Mouse (Mus musculus): ENCODE data around the gene Alms1. TPM values are rescaled to one million over a fixed set of nuclear protein-coding genes. Genes with fewer than 3 reads are reported as not detected.
"Not testable (repeated sequence)": the region's sequence is repeated elsewhere in the genome, so short reads cannot be mapped to it uniquely, and the experiment has no call there.

Gene Alms1
- polyA plus RNA-seq, 1 experiment from 2014 or later: 6.9 TPM

GRCm38 (mm10) chr6:85599310-85599709, 12.0 kb downstream of the Alms1 start:
- DNase-seq (ENCODE audit: low spot score): no peak
- 84% methylated on average over 1 of the region's 1 CpGs for WGBS
- Histone ChIP-seq H3K9me3 (no peaks in the 10 kb centered on the region), H3K4me1 (replicated peaks) (no peaks in the 10 kb centered on the region), H3K27me3 (ENCODE audit: insufficient read depth, poor library complexity, severe bottlenecking) (no peaks in the 10 kb centered on the region), H3K27ac (no peak overlapping the region), H3K36me3 (peaks cover 25% of the 10 kb centered on the region), H3K4me3 (no peak overlapping the region)

DNA sequence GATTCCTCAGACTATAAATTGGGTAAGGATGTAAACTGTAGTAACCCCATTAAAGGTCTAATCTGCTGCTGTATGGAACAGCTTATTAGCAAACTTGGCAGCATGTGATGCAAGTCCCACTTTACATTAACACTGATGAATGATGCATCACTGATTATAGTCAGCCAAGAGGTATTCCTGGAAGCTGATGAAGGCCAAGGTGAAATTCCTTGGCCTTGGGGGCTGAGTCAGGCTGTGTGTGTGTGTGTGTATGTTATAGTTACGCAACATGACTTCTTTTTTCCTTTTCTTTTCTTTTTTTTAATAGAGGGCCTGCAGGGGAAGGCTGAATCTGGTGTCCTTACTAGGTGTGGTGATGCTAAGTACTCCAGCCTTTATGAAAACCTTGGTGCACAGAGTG, 23.2 kb downstream of the Alms1 start:
- Histone ChIP-seq H3K36me3 (peaks cover 74% of the 10 kb centered on the region), H3K27me3 (ENCODE audit: insufficient read depth, poor library complexity, severe bottlenecking) (no peaks in the 10 kb centered on the region), H3K9me3 (no peaks in the 10 kb centered on the region), H3K27ac (no peak overlapping the region), H3K4me1 (replicated peaks) (no peaks in the 10 kb centered on the region), H3K4me3 (no peak overlapping the region)
- DNase-seq (ENCODE audit: low spot score): no peak
- 100% methylated on average over 1 of the region's 1 CpGs for WGBS

DNA sequence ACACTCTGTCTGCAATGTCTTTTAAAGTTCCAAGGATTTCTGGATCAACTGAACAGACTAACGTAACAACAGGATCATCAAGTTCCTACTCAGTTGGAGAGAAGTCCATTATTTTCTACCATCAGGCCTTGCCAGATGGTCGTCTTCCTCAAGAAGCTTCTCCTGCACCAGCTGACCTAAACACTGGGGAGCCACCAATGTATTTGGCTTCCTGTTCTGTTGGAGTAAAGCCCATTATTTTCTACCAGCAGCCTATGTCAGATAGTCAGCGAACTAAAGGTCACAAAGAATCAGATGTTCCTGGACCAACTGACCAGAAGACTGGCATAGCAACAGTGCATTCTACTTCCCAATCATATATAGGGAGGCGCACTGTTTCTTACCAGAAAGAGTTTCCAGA, 33.5 kb downstream of the Alms1 start:
- no peaks in the 10 kb centered on the region for H3K4me1 ChIP-seq (replicated peaks)
- no peak overlapping the region for H3K27ac ChIP-seq
- peaks cover 100% of the 10 kb centered on the region for H3K36me3 ChIP-seq
- WGBS: 92% methylated on average over 4 of the region's 4 CpGs
- no peak for DNase-seq (ENCODE audit: low spot score)
- no peaks in the 10 kb centered on the region for H3K9me3 ChIP-seq
- no peak overlapping the region for H3K4me3 ChIP-seq
- H3K27me3 ChIP-seq (ENCODE audit: insufficient read depth, poor library complexity, severe bottlenecking): no peaks in the 10 kb centered on the region

- Histone ChIP-seq H3K27me3 (ENCODE audit: insufficient read depth, poor library complexity, severe bottlenecking) (no peaks in the 10 kb centered on the region), H3K36me3 (peaks cover 98% of the 10 kb centered on the region), H3K9me3 (no peaks in the 10 kb centered on the region), H3K27ac (no peak overlapping the region), H3K4me3 (no peak overlapping the region), H3K4me1 (replicated peaks) (no peaks in the 10 kb centered on the region)
- no peak for DNase-seq (ENCODE audit: low spot score)
- 91% methylated on average over 5 of the region's 5 CpGs for WGBS
These were observed 34.3 kb downstream of the Alms1 start for GRCm38 (mm10) chr6:85621600-85621999.

GRCm38 (mm10) chr6:85624511-85624910, 37.2 kb downstream of the Alms1 start:
- Histone ChIP-seq H3K27ac (no peak overlapping the region), H3K4me3 (no peak overlapping the region), H3K36me3 (peaks cover 98% of the 10 kb centered on the region), H3K4me1 (replicated peaks) (no peaks in the 10 kb centered on the region), H3K27me3 (ENCODE audit: insufficient read depth, poor library complexity, severe bottlenecking) (no peaks in the 10 kb centered on the region), H3K9me3 (no peaks in the 10 kb centered on the region)
- WGBS: 95% methylated on average over 4 of the region's 4 CpGs
- no peak for DNase-seq (ENCODE audit: low spot score)

GRCm38 (mm10) chr6:85633165-85633564, 45.8 kb downstream of the Alms1 start:
- Histone ChIP-seq H3K27ac (no peak overlapping the region), H3K9me3 (no peaks in the 10 kb centered on the region), H3K4me1 (replicated peaks) (no peaks in the 10 kb centered on the region), H3K36me3 (peaks cover 50% of the 10 kb centered on the region), H3K27me3 (ENCODE audit: insufficient read depth, poor library complexity, severe bottlenecking) (no peaks in the 10 kb centered on the region), H3K4me3 (no peak overlapping the region)
- 47% methylated on average over 8 of the region's 8 CpGs for WGBS
- no peak for DNase-seq (ENCODE audit: low spot score)

DNA sequence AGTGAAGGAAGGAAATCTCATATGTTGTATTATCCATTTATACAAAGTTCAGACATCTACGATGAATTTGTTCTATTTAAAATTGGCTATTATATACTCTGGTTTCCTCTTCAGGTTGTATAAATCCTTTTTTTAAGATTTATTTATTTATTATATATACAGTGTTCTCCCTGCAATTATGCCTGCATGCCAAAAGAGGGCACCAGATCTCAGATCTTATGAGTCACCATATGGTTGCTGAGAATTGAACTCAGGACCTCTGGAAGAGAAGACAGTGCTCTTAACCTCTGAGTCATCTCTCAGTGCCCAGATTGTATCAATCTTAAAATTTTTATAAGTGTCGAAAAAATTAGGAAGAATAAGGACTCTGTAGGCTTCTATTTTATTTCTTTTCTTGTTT, 65.9 kb downstream of the Alms1 start:
- H3K27me3 ChIP-seq (ENCODE audit: insufficient read depth, poor library complexity, severe bottlenecking): no peaks in the 10 kb centered on the region
- no peak overlapping the region for H3K27ac ChIP-seq
- no peaks in the 10 kb centered on the region for H3K4me1 ChIP-seq (replicated peaks)
- H3K36me3 ChIP-seq: peaks cover 61% of the 10 kb centered on the region
- DNase-seq (ENCODE audit: low spot score): no peak
- 91% methylated on average over 2 of the region's 2 CpGs for WGBS
- H3K9me3 ChIP-seq: no peaks in the 10 kb centered on the region
- no peak overlapping the region for H3K4me3 ChIP-seq

GRCm38 (mm10) chr6:85701943-85702342, 114.6 kb downstream of the Alms1 start:
- 89% methylated on average over 2 of the region's 4 CpGs for WGBS
- H3K4me3 ChIP-seq; H3K4me1 ChIP-seq (replicated peaks); H3K36me3 ChIP-seq; H3K27ac ChIP-seq; DNase-seq (ENCODE audit: low spot score); H3K27me3 ChIP-seq (ENCODE audit: insufficient read depth, poor library complexity, severe bottlenecking); H3K9me3 ChIP-seq: not testable (repeated sequence)

- H3K27me3 ChIP-seq (ENCODE audit: insufficient read depth, poor library complexity, severe bottlenecking); H3K4me3 ChIP-seq; H3K9me3 ChIP-seq; H3K4me1 ChIP-seq (replicated peaks); H3K36me3 ChIP-seq; H3K27ac ChIP-seq; DNase-seq (ENCODE audit: low spot score): not testable (repeated sequence)
- WGBS: 87% methylated on average over 5 of the region's 5 CpGs
These were observed 121.9 kb downstream of the Alms1 start for GRCm38 (mm10) chr6:85709206-85709605.

- not testable (repeated sequence) for H3K4me1 ChIP-seq (replicated peaks); H3K27me3 ChIP-seq (ENCODE audit: insufficient read depth, poor library complexity, severe bottlenecking); H3K36me3 ChIP-seq; H3K27ac ChIP-seq; H3K9me3 ChIP-seq; H3K4me3 ChIP-seq; DNase-seq (ENCODE audit: low spot score)
- WGBS: 91% methylated on average over 1 of the region's 1 CpGs
These were observed 122.3 kb downstream of the Alms1 start for GRCm38 (mm10) chr6:85709607-85710006.

GRCm38 (mm10) chr6:85713105-85713504, 125.8 kb downstream of the Alms1 start, which contains the start of gene Nat8f7:
Gene Nat8f7 (minus strand): TSS chr6:85713205.
- H3K4me3 ChIP-seq; H3K27me3 ChIP-seq (ENCODE audit: insufficient read depth, poor library complexity, severe bottlenecking); H3K27ac ChIP-seq; H3K4me1 ChIP-seq (replicated peaks); H3K36me3 ChIP-seq; DNase-seq (ENCODE audit: low spot score); H3K9me3 ChIP-seq: not testable (repeated sequence)
- 85% methylated on average over 10 of the region's 10 CpGs for WGBS

Other genes starting within 250 kb of the Alms1 start
- 3.9 and 5.8 TPM in 2 replicates for gene Rab11fip5, start 212.9 kb upstream of the Alms1 start, polyA plus RNA-seq (2016; fragmentation: Nextera tagmentation; extraction: Ambion mirVana)
- not detected in 2 replicates for gene Noto, start 163.6 kb upstream of the Alms1 start, polyA plus RNA-seq (2016; fragmentation: Nextera tagmentation; extraction: Ambion mirVana)
- gene Smyd5, start 155.5 kb upstream of the Alms1 start, polyA plus RNA-seq (2016; fragmentation: Nextera tagmentation; extraction: Ambion mirVana): 69.3 and 82.0 TPM in 2 replicates
- 641 and 745 TPM in 2 replicates for gene Cct7, start 136.0 kb upstream of the Alms1 start, polyA plus RNA-seq (2016; fragmentation: Nextera tagmentation; extraction: Ambion mirVana)
- 37.5 and 40.7 TPM in 2 replicates for gene Pradc1, start 135.6 kb upstream of the Alms1 start, polyA plus RNA-seq (2016; fragmentation: Nextera tagmentation; extraction: Ambion mirVana)
- 0.60 and 0.97 TPM in 2 replicates for gene Fbxo41, start 84.5 kb upstream of the Alms1 start, polyA plus RNA-seq (2016; fragmentation: Nextera tagmentation; extraction: Ambion mirVana)
- not detected in 2 replicates for gene Egr4, start 73.9 kb upstream of the Alms1 start, polyA plus RNA-seq (2016; fragmentation: Nextera tagmentation; extraction: Ambion mirVana)
- gene Nat8f7, start 125.7 kb downstream of the Alms1 start, polyA plus RNA-seq (2016; fragmentation: Nextera tagmentation; extraction: Ambion mirVana): not detected in 2 replicates
- gene Nat8f3, start 178.2 kb downstream of the Alms1 start, polyA plus RNA-seq (2016; fragmentation: Nextera tagmentation; extraction: Ambion mirVana): 0.20 and 0.25 TPM in 2 replicates
- gene Nat8f6, start 233.4 kb downstream of the Alms1 start, polyA plus RNA-seq (2016; fragmentation: Nextera tagmentation; extraction: Ambion mirVana): not detected in 2 replicates
- not detected in 2 replicates for gene Nat8f5, start 233.4 kb downstream of the Alms1 start, polyA plus RNA-seq (2016; fragmentation: Nextera tagmentation; extraction: Ambion mirVana)
- not detected in 2 replicates for gene Nat8, start 244.6 kb downstream of the Alms1 start, polyA plus RNA-seq (2016; fragmentation: Nextera tagmentation; extraction: Ambion mirVana)